Mouse (Mus musculus) kidney, adult 2 months (tissue): ENCODE measurements around the gene Mb. TPM values are rescaled to one million over a fixed set of nuclear protein-coding genes. Genes with fewer than 3 reads are reported as not detected.

Source experiments
- DNase-seq: peaks from one replicate; pipeline ENCODE4 v3.0.0; 2021
- H3K27ac ChIP-seq: fragments of 200-500 bp; 2 replicates; pipeline ENCODE4 v1.5.1; 2012; ENCODE audit warnings: low read depth, low read length, control low read depth, inconsistent platforms; ENCODE audit not compliant: insufficient read depth
- H3K27me3 ChIP-seq: fragments of 200-500 bp; replicated peaks from 2 replicates; pipeline ENCODE4 v1.6.1; 2012; ENCODE audit warnings: mild to moderate bottlenecking, moderate library complexity, low read length, inconsistent platforms; ENCODE audit not compliant: control insufficient read depth, insufficient read depth
- H3K36me3 ChIP-seq: fragments of 200-500 bp; 2 replicates; pipeline ENCODE4 v1.6.1; 2012; ENCODE audit warnings: mild to moderate bottlenecking, moderate library complexity, low read length, inconsistent platforms; ENCODE audit not compliant: control insufficient read depth, insufficient read depth
- H3K4me1 ChIP-seq: fragments of 200-500 bp; 2 replicates; pipeline ENCODE4 v1.6.1; 2011; ENCODE audit warnings: low read length; ENCODE audit not compliant: control insufficient read depth, insufficient read depth
- H3K4me3 ChIP-seq: fragments of 200-500 bp; 2 replicates; pipeline ENCODE4 v1.5.1; 2011; ENCODE audit warnings: mild to moderate bottlenecking, low read depth, low read length, control low read depth; ENCODE audit not compliant: insufficient read depth
- CTCF ChIP-seq: fragments of 200-500 bp; conservative IDR thresholded peaks from 2 replicates; pipeline ENCODE4 v1.5.1; 2011; ENCODE audit warnings: low read depth, mild to moderate bottlenecking, control low read depth, low read length, moderate library complexity, mixed read lengths; ENCODE audit not compliant: insufficient read depth, insufficient read length
- POLR2A ChIP-seq: fragments of 200-500 bp; IDR thresholded peaks from one replicate; pipeline ENCODE4 v1.6.1; 2011; ENCODE audit warnings: low read depth, low read length, control low read depth
- WGBS: fragments of 180-500 bp; shearing (Covaris S2); methylation state at CpG from one replicate; pipeline ENCODE4 v1.1.7; 2018; 5-methylcytosine and 5-hydroxymethylcytosine counted together
- polyA plus RNA-seq: library from polyadenylated mRNA; depleted of rRNA; stranded (reverse); fragments of >200 nt; gene quantifications from 2 replicates; pipeline ENCODE4 v1.2.3, GENCODE M21; 2012

Mb gene
- polyA plus RNA-seq, 1 experiment, result 123 TPM

GRCm38 (mm10) chr15:77017897-77018296 lies 32.6 kb downstream of the Mb start:
- Histone ChIP-seq H3K4me1 (0 out of 2 replicates have a peak, but pooled peaks cover 2% of the 10 kb centered on the region), H3K36me3 (no peaks in the 10 kb centered on the region), H3K4me3 (no peak overlapping the region), H3K27me3 (no peaks in the 10 kb centered on the region), H3K27ac (no peak overlapping the region)
- TF ChIP-seq CTCF, result no peak
- TF ChIP-seq POLR2A, result no peak
- DNase-seq, result no peak

- Histone ChIP-seq H3K27ac (no peak overlapping the region), H3K4me1 (no peaks in the 10 kb centered on the region), H3K4me3 (no peak overlapping the region), H3K36me3 (no peaks in the 10 kb centered on the region), H3K27me3 (no peaks in the 10 kb centered on the region)
- WGBS, result 95% methylated on average over 6 of the region's 6 CpGs
- TF ChIP-seq POLR2A, result no peak
- TF ChIP-seq CTCF, result no peak
- DNase-seq, result no peak
These were observed 34.0 kb downstream of the Mb start for GRCm38 (mm10) chr15:77016509-77016908.

GRCm38 (mm10) chr15:77014985-77015384 lies 35.5 kb downstream of the Mb start:
- H3K36me3 ChIP-seq, result no peaks in the 10 kb centered on the region
- WGBS, result 64% methylated on average over 4 of the region's 4 CpGs
- no peak overlapping the region for H3K27ac ChIP-seq
- no peaks in the 10 kb centered on the region for H3K27me3 ChIP-seq
- H3K4me3 ChIP-seq, result no peak overlapping the region
- no peaks in the 10 kb centered on the region for H3K4me1 ChIP-seq
- TF ChIP-seq POLR2A (no peak), CTCF (no peak)
- DNase-seq, result peak; percentile 46

GRCm38 (mm10) chr15:77014431-77014830 lies 36.0 kb downstream of the Mb start:
- Histone ChIP-seq H3K27ac (no peak overlapping the region), H3K4me1 (no peaks in the 10 kb centered on the region), H3K4me3 (no peak overlapping the region), H3K27me3 (no peaks in the 10 kb centered on the region), H3K36me3 (no peaks in the 10 kb centered on the region)
- no peak for DNase-seq
- TF ChIP-seq CTCF (no peak), POLR2A (no peak)
- 42% methylated on average over 6 of the region's 6 CpGs for WGBS

GRCm38 (mm10) chr15:77013753-77014241 lies 36.7 kb downstream of the Mb start:
- H3K27ac ChIP-seq, result no peak overlapping the region
- H3K4me1 ChIP-seq, result no peaks in the 10 kb centered on the region
- TF ChIP-seq POLR2A, result no peak
- TF ChIP-seq CTCF, result no peak
- no peak overlapping the region for H3K4me3 ChIP-seq
- no peaks in the 10 kb centered on the region for H3K27me3 ChIP-seq
- 5% methylated on average over 15 of the region's 15 CpGs for WGBS
- peak; percentile 56 for DNase-seq
- no peaks in the 10 kb centered on the region for H3K36me3 ChIP-seq

- peak; percentile 87 for DNase-seq
- no peak for TF ChIP-seq POLR2A
- TF ChIP-seq CTCF, result no peak
- Histone ChIP-seq H3K27me3 (no peaks in the 10 kb centered on the region), H3K4me1 (no peaks in the 10 kb centered on the region; the same call in 1 of the 2 replicates), H3K36me3 (no peaks in the 10 kb centered on the region), H3K4me3 (no peak overlapping the region), H3K27ac (no peak overlapping the region)
- WGBS, result 74% methylated on average over 6 of the region's 6 CpGs
These were observed 41.6 kb downstream of the Mb start for GRCm38 (mm10) chr15:77008851-77009250.

- WGBS, result 2% methylated on average over 3 of the region's 3 CpGs
- Histone ChIP-seq H3K4me3 (no peak overlapping the region), H3K27me3 (no peaks in the 10 kb centered on the region), H3K36me3 (no peaks in the 10 kb centered on the region), H3K27ac (no peak overlapping the region), H3K4me1 (no peaks in the 10 kb centered on the region; the same call in 1 of the 2 replicates)
- peak; percentile 69 for DNase-seq
- peak; percentile 94 for TF ChIP-seq CTCF
- no peak for TF ChIP-seq POLR2A
These were observed 46.6 kb downstream of the Mb start for GRCm38 (mm10) chr15:77003868-77004215.
